Mouse (Mus musculus): Measurements from ENCODE around the gene Ugt1a6a. TPM values are rescaled to one million over a fixed set of nuclear protein-coding genes. Genes with fewer than 3 reads are reported as not detected.
"Not testable (repeated sequence)": the region's sequence is repeated elsewhere in the genome, so short reads cannot be mapped to it uniquely, and the experiment has no call there.

The Ugt1a6a gene
- polyA plus RNA-seq, 1 experiment from 2014 or later: 35.4 TPM

DNA sequence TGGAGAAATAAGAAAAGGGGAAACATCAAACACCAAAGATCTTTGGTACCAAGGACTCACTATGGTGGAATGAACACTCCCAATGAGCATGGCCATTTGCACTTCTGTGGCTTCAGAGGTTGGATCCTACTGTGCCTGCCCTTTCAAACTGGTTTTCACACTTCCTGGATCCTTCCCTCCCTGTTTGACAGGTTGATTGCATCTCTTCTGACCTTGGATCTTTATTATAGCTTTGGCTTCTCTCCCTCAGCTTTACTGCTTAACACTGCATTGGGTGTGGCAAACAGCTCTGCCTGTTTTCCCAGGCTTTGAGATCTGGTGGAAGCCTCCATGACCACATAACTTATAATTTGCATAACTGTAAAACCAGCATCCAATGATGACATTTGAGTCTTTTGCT is 85.7 kb downstream of the Ugt1a6a start:
- no peak overlapping the region for H3K27ac ChIP-seq (ENCODE audit: low read length)
- H3K4me1 ChIP-seq (ENCODE audit: control insufficient read depth, insufficient read depth, low read length): no peaks in the 10 kb centered on the region
- no peak overlapping the region for H3K4me2 ChIP-seq (ENCODE audit: low read depth, low read length)
- H3K4me3 ChIP-seq (replicated peaks; ENCODE audit: low read length): no peak overlapping the region
- no peaks in the 10 kb centered on the region for H3K36me3 ChIP-seq (ENCODE audit: control insufficient read depth, insufficient read depth, low read length)
- ATAC-seq (ENCODE audit: insufficient read depth, low FRiP score): no peak
- peaks cover 21% of the 10 kb centered on the region for H3K9me3 ChIP-seq (replicated peaks; ENCODE audit: control insufficient read depth, low read length)
- no peaks in the 10 kb centered on the region for H3K27me3 ChIP-seq (ENCODE audit: control insufficient read depth, insufficient read depth, low read length)
- H3K9ac ChIP-seq (ENCODE audit: low read length): no peak overlapping the region

DNA sequence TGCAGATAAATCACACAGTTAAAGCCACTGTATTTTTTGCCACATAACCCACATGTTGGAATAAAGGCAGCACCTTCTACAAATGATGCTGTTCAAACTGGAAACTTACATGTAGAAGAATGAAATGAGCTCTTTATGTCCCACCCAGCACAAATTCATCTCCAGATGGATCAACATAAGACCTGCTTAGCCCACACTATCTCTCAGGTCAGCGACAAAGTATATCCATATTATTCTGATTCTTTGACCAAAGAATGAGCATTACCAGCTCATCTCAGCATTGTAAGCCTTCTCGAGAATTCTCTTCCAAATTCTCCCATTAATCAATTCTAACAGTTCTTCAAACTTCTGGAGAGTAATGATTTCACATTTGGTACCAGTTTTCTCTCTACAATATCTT is 87.6 kb downstream of the Ugt1a6a start:
- Histone ChIP-seq H3K9ac (ENCODE audit: low read length) (no peak overlapping the region), H3K4me3 (replicated peaks; ENCODE audit: low read length) (no peak overlapping the region), H3K36me3 (ENCODE audit: control insufficient read depth, insufficient read depth, low read length) (no peaks in the 10 kb centered on the region), H3K27me3 (ENCODE audit: control insufficient read depth, insufficient read depth, low read length) (no peaks in the 10 kb centered on the region), H3K27ac (ENCODE audit: low read length) (no peak overlapping the region), H3K9me3 (replicated peaks; ENCODE audit: control insufficient read depth, low read length) (peaks cover 22% of the 10 kb centered on the region), H3K4me2 (ENCODE audit: low read depth, low read length) (no peak overlapping the region), H3K4me1 (ENCODE audit: control insufficient read depth, insufficient read depth, low read length) (no peaks in the 10 kb centered on the region)
- 45% methylated on average over 2 of the region's 2 CpGs for WGBS
- no peak for ATAC-seq (ENCODE audit: insufficient read depth, low FRiP score)

DNA sequence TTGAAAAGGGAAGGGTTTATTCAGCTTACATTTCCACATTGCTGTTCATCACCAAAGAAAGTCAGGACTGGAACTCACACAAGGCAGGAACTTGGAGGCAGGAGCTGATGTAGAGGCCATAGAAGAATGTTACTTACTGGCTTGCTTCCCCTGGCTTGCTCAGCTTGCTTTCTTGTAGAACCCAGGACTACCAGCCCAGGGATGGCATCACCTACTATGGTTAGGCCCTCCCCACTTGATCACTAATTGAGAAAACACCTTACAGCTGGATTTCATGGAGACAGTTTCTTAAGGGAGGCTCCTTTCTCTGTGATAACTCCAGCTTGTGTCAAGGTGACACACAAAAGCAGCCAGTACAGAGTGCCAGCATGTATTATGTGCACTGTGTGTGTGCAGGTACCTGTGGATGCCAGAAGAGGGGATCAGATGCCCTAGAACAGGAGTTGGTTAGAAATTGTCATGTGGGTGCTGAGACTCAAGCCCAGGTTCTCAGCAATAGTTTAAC is 88.5 kb downstream of the Ugt1a6a start:
- H3K4me3 ChIP-seq (replicated peaks; ENCODE audit: low read length); H3K36me3 ChIP-seq (ENCODE audit: control insufficient read depth, insufficient read depth, low read length); H3K9ac ChIP-seq (ENCODE audit: low read length); H3K4me2 ChIP-seq (ENCODE audit: low read depth, low read length); H3K4me1 ChIP-seq (ENCODE audit: control insufficient read depth, insufficient read depth, low read length); H3K27me3 ChIP-seq (ENCODE audit: control insufficient read depth, insufficient read depth, low read length); H3K27ac ChIP-seq (ENCODE audit: low read length); ATAC-seq (ENCODE audit: insufficient read depth, low FRiP score): not testable (repeated sequence)
- H3K9me3 ChIP-seq (replicated peaks; ENCODE audit: control insufficient read depth, low read length): peaks cover 25% of the 10 kb centered on the region

DNA sequence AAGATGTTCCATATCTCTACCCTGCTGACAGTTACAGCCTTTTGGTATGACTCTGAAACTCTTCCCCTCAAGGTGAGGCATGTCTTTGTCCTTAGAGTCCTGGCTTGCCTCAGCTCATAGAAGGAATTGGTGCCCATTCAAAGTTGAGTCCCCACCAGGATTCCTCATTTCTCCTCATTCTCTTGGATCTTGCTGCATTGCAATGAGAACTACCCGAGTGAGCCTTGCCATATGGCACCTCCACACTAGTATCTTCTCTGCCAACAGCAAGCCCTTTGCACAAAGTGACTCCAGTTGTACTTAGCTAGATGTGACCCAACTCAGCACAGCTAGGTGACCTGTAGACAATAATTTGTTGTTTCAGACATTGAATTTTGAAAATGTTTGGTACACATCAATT is 89.0 kb downstream of the Ugt1a6a start:
- ATAC-seq (ENCODE audit: insufficient read depth, low FRiP score): no peak
- WGBS: 53% methylated on average over 1 of the region's 1 CpGs

DNA sequence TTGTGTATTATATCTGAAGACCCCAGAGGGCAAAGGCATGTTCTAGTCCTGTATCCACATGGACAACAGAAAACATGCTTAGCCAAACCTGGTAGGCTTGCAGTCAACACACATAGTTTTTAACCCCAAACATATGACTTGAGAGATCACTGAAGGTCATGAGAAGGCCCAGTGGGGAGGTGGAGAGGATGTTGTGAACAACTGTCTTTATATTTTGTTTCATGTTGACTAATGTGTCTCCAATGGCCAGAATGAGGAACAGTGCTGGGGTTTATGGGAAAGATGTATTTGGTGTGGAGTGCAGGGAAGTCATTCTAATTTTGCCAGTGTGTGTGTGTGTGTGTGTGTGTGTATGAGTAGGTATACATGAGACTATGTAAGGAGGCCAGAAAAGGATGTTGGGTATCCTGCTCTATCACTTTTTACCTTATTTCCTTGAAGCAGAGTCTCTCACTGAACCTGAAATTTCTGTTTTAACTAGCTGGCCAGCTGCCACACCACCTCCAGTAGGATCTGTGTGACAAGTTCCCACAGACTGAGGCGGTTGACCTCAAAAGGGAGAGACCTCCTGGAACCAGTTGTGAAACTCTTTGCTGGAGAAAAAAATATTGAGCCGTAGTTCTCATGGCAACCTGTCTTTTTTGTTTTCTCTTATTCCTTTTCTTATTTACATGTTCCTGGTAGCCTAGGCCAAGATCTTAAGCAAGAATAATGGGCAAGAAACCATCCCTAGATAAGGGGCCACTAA is 89.6 kb downstream of the Ugt1a6a start:
- Histone ChIP-seq H3K4me2 (ENCODE audit: low read depth, low read length) (no peak overlapping the region), H3K9ac (ENCODE audit: low read length) (no peak overlapping the region), H3K27ac (ENCODE audit: low read length) (no peak overlapping the region), H3K4me1 (ENCODE audit: control insufficient read depth, insufficient read depth, low read length) (no peaks in the 10 kb centered on the region), H3K9me3 (replicated peaks; ENCODE audit: control insufficient read depth, low read length) (peaks cover 33% of the 10 kb centered on the region), H3K4me3 (replicated peaks; ENCODE audit: low read length) (no peak overlapping the region), H3K36me3 (ENCODE audit: control insufficient read depth, insufficient read depth, low read length) (no peaks in the 10 kb centered on the region), H3K27me3 (ENCODE audit: control insufficient read depth, insufficient read depth, low read length) (no peaks in the 10 kb centered on the region)
- ATAC-seq (ENCODE audit: insufficient read depth, low FRiP score): no peak
- WGBS: 66% methylated on average over 2 of the region's 2 CpGs

More for the DNA sequence above, 89.0 kb downstream of the Ugt1a6a start:
- H3K9ac ChIP-seq (ENCODE audit: low read length): no peak overlapping the region
- no peaks in the 10 kb centered on the region for H3K27me3 ChIP-seq (ENCODE audit: control insufficient read depth, insufficient read depth, low read length)
- H3K4me2 ChIP-seq (ENCODE audit: low read depth, low read length): no peak overlapping the region
- no peak overlapping the region for H3K27ac ChIP-seq (ENCODE audit: low read length)
- no peaks in the 10 kb centered on the region for H3K4me1 ChIP-seq (ENCODE audit: control insufficient read depth, insufficient read depth, low read length)
- no peak overlapping the region for H3K4me3 ChIP-seq (replicated peaks; ENCODE audit: low read length)
- H3K9me3 ChIP-seq (replicated peaks; ENCODE audit: control insufficient read depth, low read length): peaks cover 31% of the 10 kb centered on the region
- no peaks in the 10 kb centered on the region for H3K36me3 ChIP-seq (ENCODE audit: control insufficient read depth, insufficient read depth, low read length)

DNA sequence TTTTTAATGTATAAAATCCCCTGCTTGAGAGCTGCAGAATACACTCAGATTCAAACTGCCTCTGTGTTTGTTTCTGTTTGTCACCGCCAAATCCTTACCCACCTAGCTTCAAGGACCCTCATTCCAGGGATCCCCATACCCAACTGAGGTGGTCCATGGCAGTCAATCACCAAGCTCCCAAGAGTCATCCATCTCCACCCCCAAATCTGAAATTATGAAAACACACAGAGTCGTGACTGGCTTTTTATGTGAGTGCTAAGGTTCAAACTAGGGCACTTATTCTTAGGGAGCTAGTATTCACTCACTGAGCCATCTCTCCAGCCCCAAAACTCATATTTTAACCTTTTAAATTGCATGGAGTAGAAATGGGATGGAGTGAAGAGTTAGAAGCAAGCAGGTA is 90.7 kb downstream of the Ugt1a6a start:
- H3K4me1 ChIP-seq (ENCODE audit: control insufficient read depth, insufficient read depth, low read length); H3K9ac ChIP-seq (ENCODE audit: low read length); H3K27ac ChIP-seq (ENCODE audit: low read length); H3K36me3 ChIP-seq (ENCODE audit: control insufficient read depth, insufficient read depth, low read length); H3K4me3 ChIP-seq (replicated peaks; ENCODE audit: low read length); H3K27me3 ChIP-seq (ENCODE audit: control insufficient read depth, insufficient read depth, low read length); H3K4me2 ChIP-seq (ENCODE audit: low read depth, low read length); ATAC-seq (ENCODE audit: insufficient read depth, low FRiP score): not testable (repeated sequence)
- 44% methylated on average over 2 of the region's 2 CpGs for WGBS
- H3K9me3 ChIP-seq (replicated peaks; ENCODE audit: control insufficient read depth, low read length): peaks cover 42% of the 10 kb centered on the region

DNA sequence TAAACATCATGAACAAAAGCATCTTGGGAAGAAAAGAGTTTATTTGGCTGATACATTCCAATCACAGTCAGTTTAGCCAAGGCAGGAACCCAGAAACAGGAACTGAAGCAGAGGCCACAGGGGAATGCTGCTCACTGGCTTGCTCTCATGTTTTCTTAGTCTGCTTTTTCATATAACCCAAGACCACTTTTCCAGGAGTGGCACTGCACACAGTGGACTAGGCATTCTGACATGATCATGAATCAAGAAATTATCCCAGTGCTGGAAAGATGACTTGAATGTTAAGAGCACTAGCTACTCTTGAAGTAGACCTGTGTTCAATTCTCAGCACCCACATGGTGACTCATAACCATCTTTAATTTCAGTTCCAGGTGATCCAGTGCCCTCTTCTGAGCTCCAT is 91.1 kb downstream of the Ugt1a6a start:
- no peak for ATAC-seq (ENCODE audit: insufficient read depth, low FRiP score)
- H3K27ac ChIP-seq (ENCODE audit: low read length): no peak overlapping the region
- no peak overlapping the region for H3K9ac ChIP-seq (ENCODE audit: low read length)
- H3K4me1 ChIP-seq (ENCODE audit: control insufficient read depth, insufficient read depth, low read length): no peaks in the 10 kb centered on the region
- H3K27me3 ChIP-seq (ENCODE audit: control insufficient read depth, insufficient read depth, low read length): no peaks in the 10 kb centered on the region
- H3K4me2 ChIP-seq (ENCODE audit: low read depth, low read length): no peak overlapping the region
- H3K9me3 ChIP-seq (replicated peaks; ENCODE audit: control insufficient read depth, low read length): peaks cover 46% of the 10 kb centered on the region
- no peak overlapping the region for H3K4me3 ChIP-seq (replicated peaks; ENCODE audit: low read length)
- no peaks in the 10 kb centered on the region for H3K36me3 ChIP-seq (ENCODE audit: control insufficient read depth, insufficient read depth, low read length)

DNA sequence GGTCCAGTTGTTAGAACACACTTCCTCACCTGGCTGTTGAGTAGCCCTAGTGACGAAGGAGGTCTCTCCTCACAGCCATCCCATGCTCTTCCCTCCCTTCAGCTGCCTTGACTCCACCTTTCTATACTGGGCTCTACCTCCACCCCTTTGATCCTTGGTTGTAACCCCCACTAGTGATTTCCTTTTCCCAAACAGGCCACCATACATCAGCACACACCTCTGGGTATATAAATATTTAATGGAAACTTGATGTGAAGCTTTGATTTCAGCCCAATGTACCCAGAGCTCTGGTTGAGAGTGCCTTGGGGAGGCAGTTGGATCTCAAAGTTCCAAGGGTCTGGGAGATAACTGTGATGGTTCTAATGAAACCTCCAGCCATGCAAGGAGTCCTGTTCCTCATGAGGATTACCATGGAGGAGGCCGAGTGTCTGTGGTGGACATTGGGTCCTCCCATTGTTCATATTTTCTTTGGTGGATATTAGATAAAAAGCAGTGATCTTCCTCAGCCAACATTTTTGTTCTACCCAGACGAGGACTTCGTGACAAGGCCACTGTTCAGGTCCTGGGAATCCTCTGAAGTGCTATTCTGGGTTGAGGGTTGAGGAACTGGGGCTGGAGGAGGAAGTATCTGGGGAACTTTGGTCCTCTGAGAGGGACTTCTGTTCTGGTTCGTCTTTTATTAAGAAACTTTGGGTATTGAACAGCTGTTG is 92.2 kb downstream of the Ugt1a6a start, which contains the start of gene Mroh2a:
TSS of gene Mroh2a (plus strand) at position 317 of the 710 bp plus-strand sequence.
- H3K4me3 ChIP-seq (replicated peaks; ENCODE audit: low read length): no peak within 1 kb of the TSS
- no peak within 1 kb of the TSS for H3K4me2 ChIP-seq (ENCODE audit: low read depth, low read length)
- H3K9ac ChIP-seq (ENCODE audit: low read length): no peak within 1 kb of the TSS
- 51% methylated on average over 5 of the region's 5 CpGs for WGBS
- H3K36me3 ChIP-seq (ENCODE audit: control insufficient read depth, insufficient read depth, low read length): no peaks in the 10 kb centered on the region
- no peaks in the 10 kb centered on the region for H3K27me3 ChIP-seq (ENCODE audit: control insufficient read depth, insufficient read depth, low read length)
- no peaks in the 10 kb centered on the region for H3K4me1 ChIP-seq (ENCODE audit: control insufficient read depth, insufficient read depth, low read length)
- H3K9me3 ChIP-seq (replicated peaks; ENCODE audit: control insufficient read depth, low read length): peaks cover 56% of the 10 kb centered on the region
- no peak for ATAC-seq (ENCODE audit: insufficient read depth, low FRiP score)
- H3K27ac ChIP-seq (ENCODE audit: low read length): no peak within 1 kb of the TSS

DNA sequence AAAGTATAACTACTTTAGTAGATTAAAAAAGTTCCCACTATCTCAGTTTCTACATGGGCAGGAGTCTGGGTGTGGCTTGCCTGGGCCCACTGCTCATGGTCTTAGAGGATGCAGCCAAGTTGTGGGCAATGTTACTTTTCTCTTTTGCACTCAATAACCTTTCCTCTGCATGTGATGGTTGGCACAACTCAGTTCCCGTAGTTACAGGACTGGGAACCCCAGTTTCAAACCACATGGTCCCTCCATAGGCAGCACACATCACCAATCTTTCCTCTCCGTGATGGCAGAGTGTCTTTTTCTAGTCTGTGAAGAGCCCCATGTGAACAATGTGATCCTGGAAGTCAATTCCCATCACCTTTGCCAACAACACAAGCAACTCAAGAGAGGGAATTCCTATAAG is 92.9 kb downstream of the Ugt1a6a start:
- no peak overlapping the region for H3K27ac ChIP-seq (ENCODE audit: low read length)
- no peak overlapping the region for H3K4me2 ChIP-seq (ENCODE audit: low read depth, low read length)
- H3K4me3 ChIP-seq (replicated peaks; ENCODE audit: low read length): no peak overlapping the region
- ATAC-seq (ENCODE audit: insufficient read depth, low FRiP score): no peak
- no peaks in the 10 kb centered on the region for H3K4me1 ChIP-seq (ENCODE audit: control insufficient read depth, insufficient read depth, low read length)
- peaks cover 61% of the 10 kb centered on the region for H3K9me3 ChIP-seq (replicated peaks; ENCODE audit: control insufficient read depth, low read length)
- H3K27me3 ChIP-seq (ENCODE audit: control insufficient read depth, insufficient read depth, low read length): no peaks in the 10 kb centered on the region
- 55% methylated on average over 2 of the region's 2 CpGs for WGBS
- H3K36me3 ChIP-seq (ENCODE audit: control insufficient read depth, insufficient read depth, low read length): no peaks in the 10 kb centered on the region
- H3K9ac ChIP-seq (ENCODE audit: low read length): no peak overlapping the region

All from stomach, embryonic 16.5 days (tissue).